Mouse (Mus musculus) forebrain, embryonic 10.5 days (tissue): ENCODE results near the gene Cdh8. TPM values are rescaled to one million over a fixed set of nuclear protein-coding genes. Genes with fewer than 3 reads are reported as not detected.

Experiments used
- DNase-seq: peaks from one replicate; pipeline ENCODE4 v3.0.0-alpha.2; 2017; ENCODE audit warnings: low spot score; ENCODE audit errors: extremely low spot score
- H3K27ac ChIP-seq: fragments of 300-500 bp; sonication (generic); 2 replicates; pipeline ENCODE4 v1.5.1; 2016; ENCODE audit warnings: mild to moderate bottlenecking
- H3K27me3 ChIP-seq: fragments of 300-500 bp; sonication (generic); 2 replicates; pipeline ENCODE4 v1.6.1; 2016; ENCODE audit warnings: mild to moderate bottlenecking; ENCODE audit not compliant: poor library complexity, severe bottlenecking
- H3K36me3 ChIP-seq: fragments of 300-500 bp; sonication (generic); replicated peaks from 2 replicates; pipeline ENCODE4 v1.6.1; 2016; ENCODE audit warnings: mild to moderate bottlenecking, moderate library complexity
- H3K4me1 ChIP-seq: fragments of 300-500 bp; sonication (generic); 2 replicates; pipeline ENCODE4 v1.6.1; 2016
- H3K4me3 ChIP-seq: fragments of 300-500 bp; sonication (generic); 2 replicates; pipeline ENCODE4 v1.5.1; 2016; ENCODE audit warnings: mild to moderate bottlenecking, moderate library complexity
- H3K9me3 ChIP-seq: fragments of 300-500 bp; sonication (generic); 2 replicates; pipeline ENCODE4 v1.6.1; 2016; ENCODE audit warnings: mild to moderate bottlenecking, moderate library complexity
- WGBS: fragments of 180-500 bp; shearing (Covaris S2); methylation state at CpG from one replicate; pipeline ENCODE4 v1.1.7; 2016; 5-methylcytosine and 5-hydroxymethylcytosine counted together
- polyA plus RNA-seq: library from polyadenylated mRNA; unstranded; fragments of >200 nt; fragmentation: Nextera tagmentation; extraction: Ambion mirVana; gene quantifications from 2 replicates; pipeline ENCODE4 v1.2.1, GENCODE M21; 2016

Cdh8 gene
- polyA plus RNA-seq, 1 experiment from 2014 or later = 3.9 TPM

GRCm38 (mm10) chr8:99368449-99368848, 47.8 kb downstream of the Cdh8 start:
- H3K4me3 ChIP-seq = no peak overlapping the region
- H3K9me3 ChIP-seq = no peaks in the 10 kb centered on the region
- WGBS = 92% methylated on average over 7 of the region's 7 CpGs
- H3K27me3 ChIP-seq = no peaks in the 10 kb centered on the region
- no peaks in the 10 kb centered on the region for H3K4me1 ChIP-seq
- H3K27ac ChIP-seq = no peak overlapping the region
- no peak for DNase-seq
- no peaks in the 10 kb centered on the region for H3K36me3 ChIP-seq

DNA sequence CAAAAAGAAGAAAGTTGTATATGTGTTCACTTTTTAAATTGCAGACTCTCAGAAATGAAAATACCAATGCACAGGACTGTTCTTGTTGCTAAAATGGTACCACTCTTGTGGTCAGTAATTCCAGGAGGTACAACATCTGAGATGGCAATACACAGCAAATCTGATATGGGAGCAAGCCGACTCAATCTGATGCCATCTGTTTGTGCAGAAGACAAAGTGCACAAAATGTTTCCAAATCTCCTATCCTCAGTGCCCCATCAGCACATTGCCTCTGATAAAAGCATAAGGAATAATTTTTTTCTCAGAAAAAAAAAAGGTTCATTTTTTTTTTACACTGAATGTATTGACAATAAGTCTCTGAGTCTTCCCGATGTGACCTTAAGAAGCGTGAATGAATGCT, 62.3 kb downstream of the Cdh8 start:
- H3K27me3 ChIP-seq = no peaks in the 10 kb centered on the region
- 90% methylated on average over 3 of the region's 3 CpGs for WGBS
- H3K36me3 ChIP-seq = no peaks in the 10 kb centered on the region
- no peaks in the 10 kb centered on the region for H3K4me1 ChIP-seq
- H3K9me3 ChIP-seq = no peaks in the 10 kb centered on the region
- no peak for DNase-seq
- H3K27ac ChIP-seq = no peak overlapping the region
- H3K4me3 ChIP-seq = no peak overlapping the region

DNA sequence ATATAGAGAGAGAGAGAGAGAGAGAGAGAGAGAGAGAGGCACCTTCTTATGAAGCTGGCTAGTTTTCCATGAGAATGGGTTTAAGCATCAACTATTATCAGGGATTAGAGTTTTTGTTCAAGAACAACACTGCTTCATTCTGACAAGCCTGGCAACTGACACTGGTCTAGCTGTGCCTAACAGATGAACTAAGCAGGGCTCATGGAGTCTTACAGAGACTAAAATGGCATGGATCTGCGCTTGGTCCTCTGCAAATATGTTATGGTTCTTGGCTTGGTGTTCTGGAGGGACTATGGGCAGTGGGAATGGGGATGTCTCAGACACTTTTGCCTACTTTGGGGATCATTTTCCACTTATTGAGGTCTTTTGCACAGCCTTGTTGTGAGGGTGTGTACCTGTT, 63.0 kb downstream of the Cdh8 start:
- Histone ChIP-seq H3K36me3 (no peaks in the 10 kb centered on the region), H3K4me3 (no peak overlapping the region), H3K27me3 (no peaks in the 10 kb centered on the region), H3K27ac (no peak overlapping the region), H3K9me3 (no peaks in the 10 kb centered on the region), H3K4me1 (peaks cover 5% of the 10 kb centered on the region)
- DNase-seq = no peak
- 85% methylated on average over 1 of the region's 1 CpGs for WGBS

DNA sequence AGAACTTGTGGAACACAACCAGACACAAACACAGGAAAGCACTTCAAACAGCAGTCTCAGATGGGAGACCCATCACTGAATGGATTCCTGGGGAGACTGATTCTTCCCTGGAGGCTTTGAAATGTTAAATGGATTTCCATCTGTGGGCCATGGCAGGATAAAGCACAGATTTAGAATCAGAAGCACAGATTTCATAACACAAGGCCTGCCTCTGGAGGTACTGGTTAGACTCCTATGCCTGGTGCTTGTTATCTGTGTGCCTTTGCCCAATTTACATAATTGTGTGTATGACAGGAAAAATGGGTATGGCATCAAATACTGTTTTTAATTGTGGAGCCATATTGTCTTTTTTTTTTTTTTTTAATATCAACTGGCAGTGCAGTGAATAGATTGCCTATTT, 66.8 kb downstream of the Cdh8 start:
- no peak for DNase-seq
- Histone ChIP-seq H3K27me3 (no peaks in the 10 kb centered on the region), H3K27ac (no peak overlapping the region), H3K9me3 (no peaks in the 10 kb centered on the region), H3K36me3 (no peaks in the 10 kb centered on the region), H3K4me3 (no peak overlapping the region), H3K4me1 (peaks cover 12% of the 10 kb centered on the region)

DNA sequence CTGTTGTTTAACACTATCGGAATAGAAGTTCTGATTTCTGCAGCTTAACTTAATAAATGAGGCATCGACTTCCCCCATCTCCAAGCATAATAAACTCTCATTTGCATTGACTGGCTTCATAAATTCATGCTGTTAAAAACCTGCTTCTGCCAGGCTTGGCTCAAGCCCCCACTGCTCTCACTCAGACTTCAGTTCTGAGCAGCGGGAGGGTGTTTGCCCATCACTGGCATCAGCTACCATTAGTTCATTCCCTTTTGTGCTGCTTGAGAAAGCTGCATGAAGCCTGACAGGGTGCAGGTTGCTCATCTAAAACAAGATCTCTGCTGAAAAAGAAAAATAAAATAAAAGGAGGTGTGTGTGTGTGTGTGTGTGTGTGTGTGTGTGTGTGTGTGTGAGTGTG, 67.7 kb downstream of the Cdh8 start:
- no peaks in the 10 kb centered on the region for H3K36me3 ChIP-seq
- no peaks in the 10 kb centered on the region for H3K27me3 ChIP-seq
- no peak overlapping the region for H3K4me3 ChIP-seq
- no peak for DNase-seq
- 59% methylated on average over 3 of the region's 3 CpGs for WGBS
- H3K27ac ChIP-seq = no peak overlapping the region
- H3K9me3 ChIP-seq = no peaks in the 10 kb centered on the region
- H3K4me1 ChIP-seq = peaks cover 12% of the 10 kb centered on the region

GRCm38 (mm10) chr8:99339310-99339709, 77.0 kb downstream of the Cdh8 start:
- DNase-seq = no peak
- Histone ChIP-seq H3K4me1 (peaks cover 8% of the 10 kb centered on the region), H3K27ac (no peak overlapping the region), H3K4me3 (no peak overlapping the region), H3K27me3 (no peaks in the 10 kb centered on the region), H3K9me3 (no peaks in the 10 kb centered on the region), H3K36me3 (no peaks in the 10 kb centered on the region)
- 57% methylated on average over 1 of the region's 1 CpGs for WGBS

DNA sequence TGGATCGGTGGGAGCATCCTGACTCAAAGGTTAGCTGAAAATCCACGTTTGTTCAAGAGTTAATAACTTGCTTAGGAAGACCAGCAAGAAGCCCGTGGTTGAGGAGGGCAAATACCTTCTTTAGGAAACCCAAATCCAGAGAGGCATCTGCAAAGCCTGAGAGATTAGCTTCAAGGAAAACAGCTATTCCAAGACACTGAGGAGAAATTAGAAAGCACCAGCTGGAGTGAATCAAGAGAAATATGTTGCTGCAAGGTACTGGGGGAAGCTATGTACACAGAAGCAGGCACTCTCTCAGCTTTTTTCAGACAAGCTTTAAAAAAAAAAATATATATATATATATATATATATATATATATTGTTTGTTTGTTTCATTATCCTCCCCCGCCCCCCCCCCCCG, 88.7 kb downstream of the Cdh8 start:
- no peak for DNase-seq
- WGBS = 81% methylated on average over 5 of the region's 5 CpGs
- H3K4me1 ChIP-seq = no peaks in the 10 kb centered on the region

DNA sequence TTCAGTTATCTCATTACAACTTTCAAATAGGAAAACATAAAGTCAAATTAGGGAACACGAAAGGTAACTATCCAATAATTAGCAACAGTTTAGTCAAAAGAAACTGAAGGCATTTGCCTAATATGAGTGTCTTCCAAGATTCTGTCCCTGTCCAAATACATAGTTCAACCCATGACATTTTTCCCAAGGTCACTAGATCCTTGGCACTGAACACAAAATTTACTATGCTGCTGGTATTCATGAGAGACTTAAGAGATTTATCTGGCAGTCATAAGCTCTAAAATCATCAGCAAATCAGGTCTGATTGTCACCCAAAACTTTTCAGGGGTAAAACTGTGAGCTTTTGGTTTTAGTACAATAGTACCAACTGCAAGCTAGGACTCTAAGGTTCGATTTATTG, 101.7 kb downstream of the Cdh8 start:
- no peak for DNase-seq
- no peaks in the 10 kb centered on the region for H3K36me3 ChIP-seq
- H3K4me3 ChIP-seq = no peak overlapping the region
- no peaks in the 10 kb centered on the region for H3K4me1 ChIP-seq
- no peak overlapping the region for H3K27ac ChIP-seq
- 91% methylated on average over 2 of the region's 2 CpGs for WGBS
- no peaks in the 10 kb centered on the region for H3K27me3 ChIP-seq
- no peaks in the 10 kb centered on the region for H3K9me3 ChIP-seq

More for the DNA sequence above, 88.7 kb downstream of the Cdh8 start:
- no peaks in the 10 kb centered on the region for H3K36me3 ChIP-seq
- no peak overlapping the region for H3K27ac ChIP-seq
- no peak overlapping the region for H3K4me3 ChIP-seq
- H3K27me3 ChIP-seq = no peaks in the 10 kb centered on the region
- no peaks in the 10 kb centered on the region for H3K9me3 ChIP-seq

GRCm38 (mm10) chr8:99304184-99304583, 112.1 kb downstream of the Cdh8 start:
- DNase-seq = no peak
- no peaks in the 10 kb centered on the region for H3K9me3 ChIP-seq
- no peaks in the 10 kb centered on the region for H3K4me1 ChIP-seq
- no peaks in the 10 kb centered on the region for H3K36me3 ChIP-seq
- no peak overlapping the region for H3K27ac ChIP-seq
- 81% methylated on average over 4 of the region's 4 CpGs for WGBS
- no peaks in the 10 kb centered on the region for H3K27me3 ChIP-seq
- H3K4me3 ChIP-seq = no peak overlapping the region

DNA sequence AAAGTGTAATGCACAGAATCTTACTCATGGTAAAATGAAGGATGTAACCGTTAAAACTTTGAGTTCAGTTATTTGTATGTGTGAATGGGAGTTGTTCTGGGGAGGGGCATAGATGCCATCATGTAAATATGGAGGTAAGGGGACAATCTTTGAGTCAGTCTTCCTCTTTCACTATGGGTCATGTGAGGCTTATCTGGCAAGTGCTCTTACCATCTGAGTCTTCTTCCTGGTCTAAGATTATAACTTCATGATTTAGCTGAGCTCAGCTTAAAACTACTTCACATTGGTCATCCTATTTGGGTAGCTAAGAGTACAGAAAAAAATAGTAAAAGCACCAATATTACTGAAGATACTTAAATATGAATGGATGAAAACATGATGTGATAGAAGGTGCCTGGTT, 126.1 kb downstream of the Cdh8 start:
- Histone ChIP-seq H3K4me3 (no peak overlapping the region), H3K27me3 (no peaks in the 10 kb centered on the region), H3K27ac (no peak overlapping the region), H3K4me1 (no peaks in the 10 kb centered on the region), H3K36me3 (no peaks in the 10 kb centered on the region), H3K9me3 (no peaks in the 10 kb centered on the region)
- DNase-seq = no peak
- WGBS = 93% methylated on average over 1 of the region's 1 CpGs

- Histone ChIP-seq H3K9me3 (no peaks in the 10 kb centered on the region), H3K27me3 (no peaks in the 10 kb centered on the region), H3K27ac (no peak overlapping the region), H3K36me3 (no peaks in the 10 kb centered on the region), H3K4me3 (no peak overlapping the region), H3K4me1 (no peaks in the 10 kb centered on the region)
- WGBS = 94% methylated on average over 1 of the region's 1 CpGs
- no peak for DNase-seq
Measured at GRCm38 (mm10) chr8:99285103-99285502, 131.2 kb downstream of the Cdh8 start.

DNA sequence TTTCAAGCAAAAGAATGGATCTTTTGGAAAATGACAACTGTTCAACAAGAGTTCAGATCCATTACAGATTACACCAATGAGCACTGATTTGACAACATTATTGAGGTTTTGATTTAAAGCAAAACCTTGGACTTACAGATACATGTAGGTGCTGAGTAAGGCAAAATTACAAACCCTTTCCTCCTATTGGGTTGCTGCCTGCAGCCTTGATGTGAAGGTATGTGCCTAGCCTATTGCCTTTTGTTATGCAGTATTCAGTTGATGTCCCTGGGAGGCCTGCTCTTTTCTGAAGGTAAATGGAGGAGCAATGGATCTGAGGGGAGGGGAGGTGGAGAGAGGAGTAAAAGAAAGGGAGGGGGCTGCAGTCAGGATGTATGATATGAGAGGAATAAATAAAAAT, 135.9 kb downstream of the Cdh8 start:
- no peaks in the 10 kb centered on the region for H3K27me3 ChIP-seq
- no peak overlapping the region for H3K4me3 ChIP-seq
- H3K36me3 ChIP-seq = no peaks in the 10 kb centered on the region
- no peak for DNase-seq
- H3K9me3 ChIP-seq = no peaks in the 10 kb centered on the region
- no peaks in the 10 kb centered on the region for H3K4me1 ChIP-seq
- H3K27ac ChIP-seq = no peak overlapping the region

DNA sequence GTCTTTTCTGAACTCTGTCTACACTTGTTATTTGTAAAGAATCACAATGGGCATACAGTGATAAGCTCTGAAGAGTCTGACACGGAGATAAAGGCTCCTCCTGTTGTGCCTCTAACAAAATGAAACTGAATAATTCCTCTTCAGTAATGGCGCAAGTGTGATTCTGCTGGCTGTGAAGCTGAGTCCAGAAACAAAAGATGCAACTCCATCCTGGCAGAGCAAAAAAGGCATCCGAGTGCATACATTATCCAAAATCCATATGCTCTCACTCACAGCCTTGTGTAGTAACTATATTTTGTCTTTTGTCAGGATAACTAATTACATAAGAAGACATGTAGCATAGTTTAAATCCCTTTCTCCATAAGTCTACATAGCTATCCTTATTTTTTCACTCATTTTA, 149.1 kb downstream of the Cdh8 start:
- 67% methylated on average over 3 of the region's 3 CpGs for WGBS
- Histone ChIP-seq H3K27ac (no peak overlapping the region), H3K36me3 (no peaks in the 10 kb centered on the region), H3K27me3 (no peaks in the 10 kb centered on the region), H3K4me3 (no peak overlapping the region), H3K4me1 (no peaks in the 10 kb centered on the region), H3K9me3 (no peaks in the 10 kb centered on the region)
- no peak for DNase-seq

GRCm38 (mm10) chr8:99234372-99234771, 181.9 kb downstream of the Cdh8 start:
- Histone ChIP-seq H3K9me3 (no peaks in the 10 kb centered on the region), H3K27ac (no peak overlapping the region), H3K27me3 (no peaks in the 10 kb centered on the region), H3K4me3 (no peak overlapping the region), H3K36me3 (no peaks in the 10 kb centered on the region), H3K4me1 (peaks cover 15% of the 10 kb centered on the region; the same call in 1 of the 2 replicates)
- WGBS = 78% methylated on average over 4 of the region's 4 CpGs
- no peak for DNase-seq
